In genomic region chr1:85969519-85969918, GRCm38 (mm10) we compare ENCODE assay signal across 12 mouse cellular contexts. TPM values are rescaled to one million over a fixed set of nuclear protein-coding genes. Genes with fewer than 3 reads are reported as not detected.
DNase-seq lines count a peak whose midpoint lies in the region; ATAC-seq lines count a peak whose summit lies in the region.
"Had no signal": no experiment of that assay in that cellular context is flagged by ENCODE, and none has a peak within 500 bp of the region (broad histone marks: within the 10 kb centered on the region; RNA-seq: fewer than 3 reads in every experiment).

No protein-coding gene starts in this region.

- no peaks in the 10 kb centered on the region for H3K27me3 ChIP-seq in midbrain, embryonic 14.5 days (ENCODE audit: control insufficient read depth, insufficient read depth, low read length)
- no peaks in the 10 kb centered on the region for H3K27me3 ChIP-seq in midbrain, embryonic 11.5 days (ENCODE audit: control insufficient read depth, insufficient read depth, low read length)
- H3K27me3 ChIP-seq in forebrain, embryonic 16.5 days (replicated peaks; ENCODE audit: control insufficient read depth, insufficient read depth, low read length), result no peaks in the 10 kb centered on the region
- H3K27me3 ChIP-seq in neural tube, embryonic 14.5 days (ENCODE audit: control insufficient read depth, insufficient read depth, low read length), result no peaks in the 10 kb centered on the region
- no peaks in the 10 kb centered on the region for H3K27me3 ChIP-seq in heart, embryonic 12.5 days (replicated peaks)
- H3K27me3 ChIP-seq: liver, embryonic 12.5 days had no signal

- ATAC-seq in midbrain, embryonic 14.5 days (ENCODE audit: low FRiP score, low TSS enrichment), result peak; percentile 50; the same call in 1 of the 2 replicates
- no peak for ATAC-seq in midbrain, embryonic 11.5 days (ENCODE audit: low FRiP score)
- ATAC-seq in forebrain, embryonic 16.5 days, result peak; percentile 74
- ATAC-seq in neural tube, embryonic 14.5 days (ENCODE audit: low read depth), result peak; percentile 71; the same call in 1 of the 2 replicates
- no peak for ATAC-seq in heart, embryonic 12.5 days (ENCODE audit: insufficient number of reproducible peaks, low FRiP score)
- ATAC-seq: CD4-positive, CD25-positive, alpha-beta regulatory T cell, adult 4 months; liver, embryonic 12.5 days had no signal

- peak; percentile 37 to 45 for DNase-seq in frontal cortex, postnatal 10 days (ENCODE audit: low spot score in 2 of 2)
- DNase-seq in frontal cortex, adult 2 months (ENCODE audit: extremely low spot score in 1 of 2, low spot score in 1 of 2), result no peak
- peak; percentile 73 for DNase-seq in midbrain, embryonic 14.5 days
- DNase-seq in midbrain, embryonic 11.5 days (ENCODE audit: low spot score, missing footprints), result no peak
- DNase-seq in embryo, embryonic 10 days (ENCODE audit: low spot score), result no peak

- 76% methylated on average over 1 of the region's 1 CpGs for WGBS in midbrain, embryonic 14.5 days
- 89% methylated on average over 1 of the region's 1 CpGs for WGBS in midbrain, embryonic 11.5 days
- 29% methylated on average over 1 of the region's 1 CpGs for WGBS in forebrain, embryonic 16.5 days
- 62% methylated on average over 1 of the region's 1 CpGs for WGBS in neural tube, embryonic 14.5 days
- WGBS in heart, embryonic 12.5 days, result 56% methylated on average over 1 of the region's 1 CpGs

- no peak overlapping the region for H3K4me2 ChIP-seq in midbrain, embryonic 14.5 days (ENCODE audit: low read length)
- no peak overlapping the region for H3K4me2 ChIP-seq in midbrain, embryonic 11.5 days
- no peak overlapping the region for H3K4me2 ChIP-seq in forebrain, embryonic 16.5 days (ENCODE audit: low read length)
- no peak overlapping the region for H3K4me2 ChIP-seq in neural tube, embryonic 14.5 days (ENCODE audit: low read depth, low read length)
- no peak overlapping the region for H3K4me2 ChIP-seq in heart, embryonic 12.5 days
- H3K4me2 ChIP-seq: liver, embryonic 12.5 days had no signal

- H3K4me1 ChIP-seq in midbrain, embryonic 14.5 days (ENCODE audit: control insufficient read depth, insufficient read depth, low read length), result no peaks in the 10 kb centered on the region
- H3K4me1 ChIP-seq in midbrain, embryonic 11.5 days (ENCODE audit: control insufficient read depth, insufficient read depth, low read length), result no peaks in the 10 kb centered on the region
- H3K4me1 ChIP-seq in forebrain, embryonic 16.5 days (replicated peaks; ENCODE audit: control insufficient read depth, insufficient read depth, low read length), result 0 out of 2 replicates have a peak, but pooled peaks cover 3% of the 10 kb centered on the region
- H3K4me1 ChIP-seq in neural tube, embryonic 14.5 days (ENCODE audit: control insufficient read depth, insufficient read depth, low read length), result no peaks in the 10 kb centered on the region
- H3K4me1 ChIP-seq in heart, embryonic 12.5 days (replicated peaks), result no peaks in the 10 kb centered on the region
- H3K4me1 ChIP-seq: liver, embryonic 12.5 days had no signal

- H3K27ac ChIP-seq in midbrain, embryonic 14.5 days (replicated peaks; ENCODE audit: low read depth, low read length), result no peak overlapping the region
- no peak overlapping the region for H3K27ac ChIP-seq in midbrain, embryonic 11.5 days (ENCODE audit: low read depth, low read length)
- H3K27ac ChIP-seq in forebrain, embryonic 16.5 days (ENCODE audit: low read length), result no peak overlapping the region
- no peak overlapping the region; the same call in 1 of the 2 replicates for H3K27ac ChIP-seq in neural tube, embryonic 14.5 days (ENCODE audit: low read depth, low read length)
- no peak overlapping the region for H3K27ac ChIP-seq in heart, embryonic 12.5 days (ENCODE audit: poor library complexity, severe bottlenecking)
- H3K27ac ChIP-seq: kidney, postnatal 0 days; liver, embryonic 12.5 days had no signal

- no peaks in the 10 kb centered on the region for H3K36me3 ChIP-seq in midbrain, embryonic 14.5 days (ENCODE audit: control insufficient read depth, insufficient read depth, low read length)
- H3K36me3 ChIP-seq in midbrain, embryonic 11.5 days (ENCODE audit: control insufficient read depth, insufficient read depth, low read length), result no peaks in the 10 kb centered on the region
- no peaks in the 10 kb centered on the region for H3K36me3 ChIP-seq in forebrain, embryonic 16.5 days (ENCODE audit: control insufficient read depth, insufficient read depth)
- no peaks in the 10 kb centered on the region for H3K36me3 ChIP-seq in neural tube, embryonic 14.5 days (ENCODE audit: control insufficient read depth, insufficient read depth, low read length)
- no peaks in the 10 kb centered on the region for H3K36me3 ChIP-seq in heart, embryonic 12.5 days
- H3K36me3 ChIP-seq: liver, embryonic 12.5 days had no signal

- no peaks in the 10 kb centered on the region for H3K9me3 ChIP-seq in midbrain, embryonic 14.5 days (ENCODE audit: control insufficient read depth, low read length)
- no peaks in the 10 kb centered on the region for H3K9me3 ChIP-seq in midbrain, embryonic 11.5 days (ENCODE audit: control insufficient read depth, low read length)
- no peaks in the 10 kb centered on the region for H3K9me3 ChIP-seq in forebrain, embryonic 16.5 days (ENCODE audit: control insufficient read depth, low read length)
- no peaks in the 10 kb centered on the region for H3K9me3 ChIP-seq in neural tube, embryonic 14.5 days (ENCODE audit: control insufficient read depth, low read length)
- no peaks in the 10 kb centered on the region for H3K9me3 ChIP-seq in heart, embryonic 12.5 days (replicated peaks)
- H3K9me3 ChIP-seq: liver, embryonic 12.5 days had no signal

- no peak overlapping the region for H3K9ac ChIP-seq in midbrain, embryonic 14.5 days (replicated peaks; ENCODE audit: low read length)
- no peak overlapping the region for H3K9ac ChIP-seq in midbrain, embryonic 11.5 days (ENCODE audit: low read length)
- no peak overlapping the region for H3K9ac ChIP-seq in forebrain, embryonic 16.5 days (replicated peaks; ENCODE audit: low read depth, low read length)
- H3K9ac ChIP-seq in neural tube, embryonic 14.5 days (replicated peaks; ENCODE audit: low read depth, low read length), result no peak overlapping the region
- H3K9ac ChIP-seq in heart, embryonic 12.5 days, result no peak overlapping the region
- H3K9ac ChIP-seq: liver, embryonic 12.5 days had no signal

- H3K4me3 ChIP-seq in midbrain, embryonic 14.5 days (replicated peaks; ENCODE audit: low read depth, low read length), result no peak overlapping the region
- no peak overlapping the region for H3K4me3 ChIP-seq in midbrain, embryonic 11.5 days (ENCODE audit: low read depth, low read length)
- H3K4me3 ChIP-seq in forebrain, embryonic 16.5 days (replicated peaks; ENCODE audit: low read length), result no peak overlapping the region
- no peak overlapping the region for H3K4me3 ChIP-seq in neural tube, embryonic 14.5 days (ENCODE audit: low read depth, low read length)
- H3K4me3 ChIP-seq in heart, embryonic 12.5 days, result no peak overlapping the region
- H3K4me3 ChIP-seq: liver, embryonic 12.5 days had no signal

RNA-seq across cellular contexts. Expression of gene Gpr55, which starts 8.7 kb away (rescaled TPM):
- 0.08 and 0.10 TPM in 2 replicates for polyA plus RNA-seq in frontal cortex, adult 2 months (2012; rRNA removed)
- polyA plus RNA-seq in midbrain, embryonic 14.5 days (2014; fragmentation: Nextera tagmentation; extraction: Ambion mirVana), result 0.05 and 0.11 TPM in 2 replicates
- not detected in 2 replicates for polyA plus RNA-seq in midbrain, embryonic 11.5 days (2014; fragmentation: Nextera tagmentation; extraction: Ambion mirVana)
- 0.16 TPM in 1 of 2 replicates, not detected in the other for polyA plus RNA-seq in forebrain, embryonic 16.5 days (2015; fragmentation: Nextera tagmentation; extraction: Ambion mirVana)
- polyA plus RNA-seq in neural tube, embryonic 14.5 days (2014; fragmentation: Nextera tagmentation; extraction: Ambion mirVana), result 0.13 and 0.14 TPM in 2 replicates
- polyA plus RNA-seq in heart, embryonic 12.5 days (2016; fragmentation: Nextera tagmentation; extraction: Ambion mirVana), result 0.08 and 0.09 TPM in 2 replicates
- polyA plus RNA-seq: liver, embryonic 12.5 days had no signal

RNA-seq across cellular contexts. Expression of gene 4933407L21Rik, which starts 41.2 kb away (rescaled TPM):
- polyA plus RNA-seq in frontal cortex, adult 2 months (2012; rRNA removed), result 9.0 and 11.3 TPM in 2 replicates
- 6.9 and 7.5 TPM in 2 replicates for polyA plus RNA-seq in midbrain, embryonic 14.5 days (2014; fragmentation: Nextera tagmentation; extraction: Ambion mirVana)
- 0.36 and 0.97 TPM in 2 replicates for polyA plus RNA-seq in midbrain, embryonic 11.5 days (2014; fragmentation: Nextera tagmentation; extraction: Ambion mirVana)
- 3.6 and 5.6 TPM in 2 replicates for polyA plus RNA-seq in forebrain, embryonic 16.5 days (2015; fragmentation: Nextera tagmentation; extraction: Ambion mirVana)
- polyA plus RNA-seq in neural tube, embryonic 14.5 days (2014; fragmentation: Nextera tagmentation; extraction: Ambion mirVana), result 6.5 and 6.9 TPM in 2 replicates
- 0.08 TPM in 1 of 2 replicates, not detected in the other for polyA plus RNA-seq in heart, embryonic 12.5 days (2016; fragmentation: Nextera tagmentation; extraction: Ambion mirVana)
- polyA plus RNA-seq: liver, embryonic 12.5 days had no signal

RNA-seq across cellular contexts. Expression of gene Spata3, which starts 47.1 kb away (rescaled TPM):
- 1.1 and 1.6 TPM in 2 replicates for polyA plus RNA-seq in frontal cortex, adult 2 months (2012; rRNA removed)
- 0.32 and 0.34 TPM in 2 replicates for polyA plus RNA-seq in midbrain, embryonic 14.5 days (2014; fragmentation: Nextera tagmentation; extraction: Ambion mirVana)
- polyA plus RNA-seq in midbrain, embryonic 11.5 days (2014; fragmentation: Nextera tagmentation; extraction: Ambion mirVana), result not detected in 2 replicates
- 0.43 and 1.0 TPM in 2 replicates for polyA plus RNA-seq in forebrain, embryonic 16.5 days (2015; fragmentation: Nextera tagmentation; extraction: Ambion mirVana)
- polyA plus RNA-seq in neural tube, embryonic 14.5 days (2014; fragmentation: Nextera tagmentation; extraction: Ambion mirVana), result 0.51 and 0.66 TPM in 2 replicates
- polyA plus RNA-seq in heart, embryonic 12.5 days (2016; fragmentation: Nextera tagmentation; extraction: Ambion mirVana), result not detected in 2 replicates
- polyA plus RNA-seq: CD4-positive, CD25-positive, alpha-beta regulatory T cell, adult 4 months; heart, embryonic 16.5 days had no signal

Comparison
In these comparisons a context has a peak if more than half of its experiments do, and no peak if none do; other contexts are left out.
1. DNase-seq: peak in frontal cortex, postnatal 10 days (2 of 2) and midbrain, embryonic 14.5 days (single experiment); none in frontal cortex, adult 2 months (0 of 2), midbrain, embryonic 11.5 days (single experiment) and embryo, embryonic 10 days (single experiment).
2. ATAC-seq: peak in midbrain, embryonic 14.5 days (single experiment), forebrain, embryonic 16.5 days (single experiment) and neural tube, embryonic 14.5 days (single experiment); none in midbrain, embryonic 11.5 days (single experiment) and heart, embryonic 12.5 days (single experiment).